Mouse (Mus musculus): ENCODE data around the gene Uhmk1. TPM values are rescaled to one million over a fixed set of nuclear protein-coding genes. Genes with fewer than 3 reads are reported as not detected.

Gene Uhmk1
- polyA plus RNA-seq, 1 experiment from 2014 or later, result 11.3 TPM

GRCm38 (mm10) chr1:170215590-170215989 lies 393 bp upstream of the Uhmk1 start:
- Histone ChIP-seq H3K9ac (replicated peaks; ENCODE audit: low read depth, low read length) (no peak overlapping the region; the same call in 1 of the 2 replicates), H3K36me3 (ENCODE audit: control insufficient read depth, insufficient read depth, low read length) (peaks cover 5% of the 10 kb centered on the region; the same call in 1 of the 2 replicates), H3K9me3 (ENCODE audit: control insufficient read depth, low read length) (no peaks in the 10 kb centered on the region), H3K27ac (ENCODE audit: low read depth, low read length) (no peak overlapping the region), H3K4me2 (ENCODE audit: low read depth, low read length) (peak overlapping the region; percentile 45), H3K27me3 (ENCODE audit: control insufficient read depth, insufficient read depth, low read length) (no peaks in the 10 kb centered on the region), H3K4me1 (ENCODE audit: control insufficient read depth, insufficient read depth, low read length) (peaks cover 4% of the 10 kb centered on the region; the same call in 1 of the 2 replicates), H3K4me3 (ENCODE audit: low read depth, low read length) (peak overlapping the region; percentile 88)
- WGBS, result 76% methylated on average over 3 of the region's 3 CpGs
- ATAC-seq (ENCODE audit: low read depth), result peak; percentile 25; the same call in 1 of the 2 replicates

- Histone ChIP-seq H3K4me2 (ENCODE audit: low read depth, low read length) (peak overlapping the region; percentile 66), H3K4me3 (ENCODE audit: low read depth, low read length) (peak overlapping the region; percentile 88), H3K27ac (ENCODE audit: low read depth, low read length) (peak overlapping the region; percentile 78; the same call in 1 of the 2 replicates), H3K9me3 (ENCODE audit: control insufficient read depth, low read length) (no peaks in the 10 kb centered on the region), H3K36me3 (ENCODE audit: control insufficient read depth, insufficient read depth, low read length) (peaks cover 7% of the 10 kb centered on the region; the same call in 1 of the 2 replicates), H3K27me3 (ENCODE audit: control insufficient read depth, insufficient read depth, low read length) (no peaks in the 10 kb centered on the region), H3K9ac (replicated peaks; ENCODE audit: low read depth, low read length) (peak overlapping the region; percentile 91), H3K4me1 (ENCODE audit: control insufficient read depth, insufficient read depth, low read length) (peaks cover 4% of the 10 kb centered on the region; the same call in 1 of the 2 replicates)
- ATAC-seq (ENCODE audit: low read depth), result no peak
- 47% methylated on average over 7 of the region's 7 CpGs for WGBS
Observed at GRCm38 (mm10) chr1:170214383-170214756, 827 bp downstream of the Uhmk1 start.

- Histone ChIP-seq H3K27ac (ENCODE audit: low read depth, low read length) (no peak overlapping the region), H3K4me1 (ENCODE audit: control insufficient read depth, insufficient read depth, low read length) (peaks cover 4% of the 10 kb centered on the region; the same call in 1 of the 2 replicates), H3K9me3 (ENCODE audit: control insufficient read depth, low read length) (no peaks in the 10 kb centered on the region), H3K36me3 (ENCODE audit: control insufficient read depth, insufficient read depth, low read length) (peaks cover 11% of the 10 kb centered on the region), H3K9ac (replicated peaks; ENCODE audit: low read depth, low read length) (no peak overlapping the region), H3K4me3 (ENCODE audit: low read depth, low read length) (no peak overlapping the region), H3K27me3 (ENCODE audit: control insufficient read depth, insufficient read depth, low read length) (no peaks in the 10 kb centered on the region), H3K4me2 (ENCODE audit: low read depth, low read length) (no peak overlapping the region)
- WGBS, result 89% methylated on average over 10 of the region's 10 CpGs
- no peak for ATAC-seq (ENCODE audit: low read depth)
Observed at GRCm38 (mm10) chr1:170213181-170213879, 1.9 kb downstream of the Uhmk1 start.

GRCm38 (mm10) chr1:170206395-170206794 lies 8.8 kb downstream of the Uhmk1 start:
- Histone ChIP-seq H3K9me3 (ENCODE audit: control insufficient read depth, low read length) (no peaks in the 10 kb centered on the region), H3K36me3 (ENCODE audit: control insufficient read depth, insufficient read depth, low read length) (peaks cover 52% of the 10 kb centered on the region), H3K27ac (ENCODE audit: low read depth, low read length) (no peak overlapping the region), H3K4me2 (ENCODE audit: low read depth, low read length) (no peak overlapping the region), H3K4me1 (ENCODE audit: control insufficient read depth, insufficient read depth, low read length) (no peaks in the 10 kb centered on the region), H3K9ac (replicated peaks; ENCODE audit: low read depth, low read length) (no peak overlapping the region), H3K4me3 (ENCODE audit: low read depth, low read length) (no peak overlapping the region), H3K27me3 (ENCODE audit: control insufficient read depth, insufficient read depth, low read length) (no peaks in the 10 kb centered on the region)
- ATAC-seq (ENCODE audit: low read depth), result no peak
- 96% methylated on average over 6 of the region's 6 CpGs for WGBS

GRCm38 (mm10) chr1:170200379-170200778 lies 14.8 kb downstream of the Uhmk1 start:
- Histone ChIP-seq H3K27me3 (ENCODE audit: control insufficient read depth, insufficient read depth, low read length) (no peaks in the 10 kb centered on the region), H3K4me1 (ENCODE audit: control insufficient read depth, insufficient read depth, low read length) (no peaks in the 10 kb centered on the region), H3K9me3 (ENCODE audit: control insufficient read depth, low read length) (no peaks in the 10 kb centered on the region), H3K36me3 (ENCODE audit: control insufficient read depth, insufficient read depth, low read length) (peaks cover 46% of the 10 kb centered on the region), H3K4me3 (ENCODE audit: low read depth, low read length) (no peak overlapping the region), H3K27ac (ENCODE audit: low read depth, low read length) (no peak overlapping the region), H3K4me2 (ENCODE audit: low read depth, low read length) (no peak overlapping the region), H3K9ac (replicated peaks; ENCODE audit: low read depth, low read length) (no peak overlapping the region)
- ATAC-seq (ENCODE audit: low read depth), result no peak
- 80% methylated on average over 3 of the region's 3 CpGs for WGBS

GRCm38 (mm10) chr1:170196211-170196610 lies 19.0 kb downstream of the Uhmk1 start:
- no peak for ATAC-seq (ENCODE audit: low read depth)
- H3K4me3 ChIP-seq (ENCODE audit: low read depth, low read length), result no peak overlapping the region
- no peak overlapping the region for H3K4me2 ChIP-seq (ENCODE audit: low read depth, low read length)
- H3K9me3 ChIP-seq (ENCODE audit: control insufficient read depth, low read length), result no peaks in the 10 kb centered on the region
- H3K9ac ChIP-seq (replicated peaks; ENCODE audit: low read depth, low read length), result no peak overlapping the region
- 90% methylated on average over 8 of the region's 8 CpGs for WGBS
- H3K4me1 ChIP-seq (ENCODE audit: control insufficient read depth, insufficient read depth, low read length), result no peaks in the 10 kb centered on the region
- no peaks in the 10 kb centered on the region for H3K27me3 ChIP-seq (ENCODE audit: control insufficient read depth, insufficient read depth, low read length)
- H3K36me3 ChIP-seq (ENCODE audit: control insufficient read depth, insufficient read depth, low read length), result peaks cover 38% of the 10 kb centered on the region
- H3K27ac ChIP-seq (ENCODE audit: low read depth, low read length), result no peak overlapping the region

- Histone ChIP-seq H3K9me3 (ENCODE audit: control insufficient read depth, low read length) (no peaks in the 10 kb centered on the region), H3K4me3 (ENCODE audit: low read depth, low read length) (no peak overlapping the region), H3K4me2 (ENCODE audit: low read depth, low read length) (no peak overlapping the region), H3K36me3 (ENCODE audit: control insufficient read depth, insufficient read depth, low read length) (peaks cover 19% of the 10 kb centered on the region; the same call in 1 of the 2 replicates), H3K27me3 (ENCODE audit: control insufficient read depth, insufficient read depth, low read length) (no peaks in the 10 kb centered on the region), H3K4me1 (ENCODE audit: control insufficient read depth, insufficient read depth, low read length) (no peaks in the 10 kb centered on the region), H3K9ac (replicated peaks; ENCODE audit: low read depth, low read length) (no peak overlapping the region), H3K27ac (ENCODE audit: low read depth, low read length) (no peak overlapping the region)
- WGBS, result 89% methylated on average over 1 of the region's 1 CpGs
- no peak for ATAC-seq (ENCODE audit: low read depth)
Observed at GRCm38 (mm10) chr1:170191925-170192324, 23.3 kb downstream of the Uhmk1 start.

GRCm38 (mm10) chr1:170190225-170190624 lies 25.0 kb downstream of the Uhmk1 start:
- H3K4me2 ChIP-seq (ENCODE audit: low read depth, low read length), result no peak overlapping the region
- no peak overlapping the region for H3K4me3 ChIP-seq (ENCODE audit: low read depth, low read length)
- H3K9ac ChIP-seq (replicated peaks; ENCODE audit: low read depth, low read length), result no peak overlapping the region
- H3K9me3 ChIP-seq (ENCODE audit: control insufficient read depth, low read length), result no peaks in the 10 kb centered on the region
- no peak for ATAC-seq (ENCODE audit: low read depth)
- peaks cover 13% of the 10 kb centered on the region; the same call in 1 of the 2 replicates for H3K36me3 ChIP-seq (ENCODE audit: control insufficient read depth, insufficient read depth, low read length)
- H3K4me1 ChIP-seq (ENCODE audit: control insufficient read depth, insufficient read depth, low read length), result no peaks in the 10 kb centered on the region
- H3K27ac ChIP-seq (ENCODE audit: low read depth, low read length), result no peak overlapping the region
- WGBS, result 94% methylated on average over 4 of the region's 4 CpGs
- H3K27me3 ChIP-seq (ENCODE audit: control insufficient read depth, insufficient read depth, low read length), result no peaks in the 10 kb centered on the region

GRCm38 (mm10) chr1:170188601-170189000 lies 26.6 kb downstream of the Uhmk1 start:
- WGBS, result 83% methylated on average over 11 of the region's 11 CpGs
- ATAC-seq (ENCODE audit: low read depth), result no peak
- no peak overlapping the region for H3K4me3 ChIP-seq (ENCODE audit: low read depth, low read length)
- no peak overlapping the region for H3K9ac ChIP-seq (replicated peaks; ENCODE audit: low read depth, low read length)
- H3K27me3 ChIP-seq (ENCODE audit: control insufficient read depth, insufficient read depth, low read length), result no peaks in the 10 kb centered on the region
- H3K27ac ChIP-seq (ENCODE audit: low read depth, low read length), result no peak overlapping the region
- no peaks in the 10 kb centered on the region for H3K9me3 ChIP-seq (ENCODE audit: control insufficient read depth, low read length)
- no peaks in the 10 kb centered on the region for H3K4me1 ChIP-seq (ENCODE audit: control insufficient read depth, insufficient read depth, low read length)
- no peak overlapping the region for H3K4me2 ChIP-seq (ENCODE audit: low read depth, low read length)
- H3K36me3 ChIP-seq (ENCODE audit: control insufficient read depth, insufficient read depth, low read length), result peaks cover under 1% of the 10 kb centered on the region; the same call in 1 of the 2 replicates
